Mouse (Mus musculus) adrenal gland, postnatal 4 days (tissue): ENCODE measurements around the gene Sergef. TPM values are rescaled to one million over a fixed set of nuclear protein-coding genes. Genes with fewer than 3 reads are reported as not detected.

Experiments used
- DNase-seq, 2 experiments: peaks; one replicate each; pipeline ENCODE4 v3.0.0; 2021 to 2022; ENCODE audit warnings: low spot score in 2 of 2, mixed read lengths in 2 of 2
- total RNA-seq, 2 experiments: library from RNA; stranded (reverse); gene quantifications; 2 replicates each; pipeline ENCODE4 v1.2.3; 2021

Sergef gene
- total RNA-seq, 2 experiments from 2014 or later: 19.0 to 26.5 TPM

GRCm38 (mm10) chr7:46547642-46548041 lies 92.0 kb downstream of the Sergef start:
- DNase-seq: no peak

- no peak for DNase-seq
Measured at GRCm38 (mm10) chr7:46546539-46546938, 93.1 kb downstream of the Sergef start.

GRCm38 (mm10) chr7:46544195-46544641 lies 95.4 kb downstream of the Sergef start:
- DNase-seq: no peak

DNA sequence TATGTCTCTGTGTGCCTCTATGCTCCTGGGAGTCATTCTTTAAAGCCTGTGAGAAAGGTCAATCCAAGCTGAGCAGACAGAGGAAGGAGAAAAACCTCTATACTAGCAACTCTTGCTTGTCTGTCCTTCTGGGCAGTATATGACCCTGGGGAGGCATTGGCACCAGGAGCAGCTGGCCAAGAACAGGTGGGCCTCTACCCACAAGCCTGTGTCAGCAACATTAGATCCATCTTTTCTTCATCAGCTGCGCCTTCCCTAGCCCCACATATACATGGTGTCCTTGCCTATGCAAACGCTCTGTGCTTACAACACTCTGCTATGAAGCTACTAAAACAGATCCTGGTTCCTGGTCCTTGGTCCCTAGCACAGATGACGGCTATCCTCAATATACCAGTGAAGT lies 97.5 kb downstream of the Sergef start:
- no peak for DNase-seq

DNA sequence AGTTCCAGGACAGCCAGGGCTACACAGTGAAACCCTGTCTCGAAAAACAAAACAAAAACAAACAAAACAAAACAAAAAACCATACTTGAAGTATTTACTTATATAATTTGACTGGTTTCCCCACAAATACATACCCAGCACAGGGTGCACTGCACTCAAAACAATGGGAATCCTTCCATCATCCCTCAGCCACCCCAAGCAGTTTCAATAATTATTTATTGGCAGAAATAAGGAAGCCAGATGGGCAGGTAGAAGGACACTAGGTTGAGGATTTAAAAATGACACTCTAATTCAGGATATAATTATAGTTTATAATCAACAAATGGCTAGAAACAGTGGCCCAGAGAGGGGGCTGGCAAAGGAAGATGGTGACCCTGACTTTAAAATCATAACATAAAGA lies 99.0 kb downstream of the Sergef start:
- no peak for DNase-seq

DNA sequence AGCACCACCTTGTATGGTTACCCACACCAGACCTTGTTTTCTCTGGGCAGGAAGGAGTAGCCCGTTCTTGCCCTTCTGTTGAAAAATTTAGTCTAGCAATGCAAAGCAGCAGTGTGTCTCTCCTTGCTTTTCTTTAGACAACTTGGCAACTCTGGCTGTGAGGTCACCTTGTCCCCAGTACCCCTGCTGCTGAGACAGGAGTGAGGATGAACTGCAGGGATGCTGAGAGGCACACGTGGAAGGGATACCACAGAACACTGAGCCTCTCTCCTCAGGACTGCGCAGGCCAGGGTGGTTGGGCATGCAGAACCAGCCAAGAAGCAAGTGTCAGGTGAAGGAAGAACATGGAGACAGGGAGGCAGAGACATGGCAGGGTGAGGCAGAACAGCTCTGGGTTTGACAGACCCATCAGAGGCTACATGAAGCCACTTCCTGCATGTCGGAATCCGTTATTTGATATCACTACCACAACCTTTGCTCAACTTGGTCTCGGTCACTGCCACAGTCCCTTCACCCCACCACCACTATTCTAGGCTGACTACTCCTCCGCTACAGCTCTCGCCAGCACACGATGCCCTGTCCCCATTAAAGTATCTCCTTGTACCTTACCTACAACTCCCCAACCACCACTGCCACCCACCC lies 103.0 kb downstream of the Sergef start:
- no peak for DNase-seq

GRCm38 (mm10) chr7:46535429-46535799 lies 104.2 kb downstream of the Sergef start:
- peak in 1 of 2 experiments; percentile 12 for DNase-seq

DNA sequence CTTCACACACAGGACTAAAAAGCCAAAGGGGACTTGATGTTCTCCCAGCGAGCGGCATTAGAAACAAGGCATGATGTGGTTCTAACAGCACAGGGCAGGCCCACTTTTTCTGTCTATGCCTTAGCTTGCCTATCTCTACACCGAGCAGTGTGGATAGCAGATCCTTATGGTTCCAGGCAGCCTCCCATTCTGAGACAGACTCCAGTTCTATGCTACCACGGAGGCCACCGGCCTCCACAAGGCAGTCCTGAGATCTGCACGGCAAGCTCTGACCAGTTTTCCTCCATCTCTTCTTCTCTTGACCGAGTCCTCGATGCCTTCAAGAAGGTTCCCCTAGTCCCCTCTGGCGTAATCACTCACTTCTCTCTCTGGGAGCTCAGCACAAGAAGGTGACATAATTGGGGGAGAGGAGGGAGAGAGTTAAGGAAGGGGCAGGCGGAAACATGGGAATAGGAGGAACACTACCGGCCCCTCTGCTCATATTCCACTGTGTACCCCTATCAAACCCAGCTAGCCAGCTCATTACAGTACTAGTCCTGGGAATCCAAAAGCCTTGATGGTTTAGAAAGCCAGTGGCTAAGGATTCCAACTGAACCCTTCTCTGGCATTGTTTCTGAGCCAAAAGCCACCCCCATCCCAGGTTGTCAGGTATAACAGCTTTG lies 104.7 kb downstream of the Sergef start:
- no peak for DNase-seq

DNA sequence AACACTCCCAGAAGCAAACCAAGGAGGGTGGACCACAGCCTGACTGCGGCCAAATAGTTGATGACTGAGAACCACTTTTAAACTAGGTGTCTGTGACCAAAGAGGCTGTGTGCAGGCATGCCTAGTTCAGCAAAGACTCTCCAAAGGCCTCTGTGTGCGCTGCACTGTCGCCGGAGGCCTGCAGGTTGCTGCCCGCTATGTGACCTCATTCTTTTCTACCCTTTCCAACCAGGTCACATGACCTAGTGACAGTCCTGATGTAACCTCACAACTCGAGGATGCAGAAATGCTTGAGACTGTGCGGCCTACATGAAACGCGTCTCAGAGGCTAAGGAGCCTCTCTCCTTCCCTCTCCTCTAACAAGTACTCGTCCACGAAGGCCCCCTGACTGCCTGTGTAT lies 106.1 kb downstream of the Sergef start:
- no peak for DNase-seq

GRCm38 (mm10) chr7:46531345-46531744 lies 108.3 kb downstream of the Sergef start:
- no peak for DNase-seq

- DNase-seq: no peak
Measured at GRCm38 (mm10) chr7:46529930-46530329, 109.7 kb downstream of the Sergef start.

DNA sequence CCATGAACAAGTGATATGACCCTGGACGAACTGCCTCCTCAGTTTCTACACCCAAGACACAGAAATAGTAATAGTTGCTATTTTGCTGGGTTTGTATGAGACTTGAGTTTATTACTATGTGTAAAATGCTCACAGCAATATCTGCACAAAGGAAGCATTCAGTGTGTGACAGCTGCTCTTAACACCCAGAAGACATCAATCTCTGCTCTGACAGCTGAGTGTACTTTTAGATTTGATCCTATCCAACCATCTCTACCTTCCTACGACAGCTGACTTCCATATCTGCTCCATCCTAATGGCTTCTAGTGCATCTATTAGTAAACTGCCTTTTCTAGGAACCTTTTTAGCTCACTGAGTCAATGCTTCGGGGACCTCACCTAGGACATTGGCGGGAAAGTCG lies 110.3 kb downstream of the Sergef start:
- DNase-seq: no peak

DNA sequence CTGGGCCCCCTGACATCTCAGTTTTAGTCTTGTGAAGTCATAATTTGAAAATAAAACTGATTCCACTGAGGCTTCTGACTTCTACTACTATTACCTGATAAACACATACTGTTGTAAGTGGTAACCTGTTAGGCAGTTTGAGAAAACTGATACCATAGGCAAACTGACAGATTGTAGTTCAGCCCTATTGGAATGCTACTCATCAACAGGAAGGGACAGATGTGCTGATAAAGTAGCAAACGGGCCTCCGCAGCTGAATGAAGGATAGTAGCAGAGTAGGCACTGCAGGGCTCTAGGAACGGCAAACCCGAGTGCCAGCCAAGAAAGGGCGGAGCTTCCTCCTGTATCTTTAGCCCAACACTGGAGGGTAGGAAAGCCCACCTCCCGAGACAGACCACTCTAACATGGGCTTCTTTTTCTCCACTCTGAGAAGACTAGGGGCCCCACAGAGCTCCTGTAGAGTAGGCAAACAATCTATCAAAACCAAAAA lies 112.9 kb downstream of the Sergef start:
- no peak for DNase-seq

DNA sequence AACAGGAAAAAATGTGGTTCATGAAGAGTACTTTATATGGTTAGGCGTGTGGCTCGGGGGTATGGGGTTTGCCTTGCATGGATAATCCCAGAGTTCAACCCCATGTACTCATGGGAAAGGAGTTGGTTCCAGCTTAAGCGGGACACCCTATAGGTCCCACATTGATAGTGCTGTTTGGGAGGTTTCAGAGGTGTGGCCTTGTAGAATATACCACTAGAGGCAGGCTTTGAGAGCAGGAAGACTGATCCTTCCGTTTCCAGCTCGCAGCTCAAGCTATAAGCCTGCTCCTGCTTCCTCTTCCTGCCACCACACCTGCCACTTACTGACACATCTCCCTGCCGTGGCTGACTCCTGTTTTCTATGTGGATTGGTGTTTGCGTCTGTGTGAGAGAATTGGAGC lies 116.4 kb downstream of the Sergef start:
- DNase-seq: no peak

- DNase-seq: no peak
Measured at GRCm38 (mm10) chr7:46521794-46522193, 117.8 kb downstream of the Sergef start.

GRCm38 (mm10) chr7:46519148-46519547 lies 120.5 kb downstream of the Sergef start:
- DNase-seq: no peak

GRCm38 (mm10) chr7:46517158-46517557 lies 122.4 kb downstream of the Sergef start:
- no peak for DNase-seq

GRCm38 (mm10) chr7:46515960-46516359 lies 123.6 kb downstream of the Sergef start:
- DNase-seq: no peak

GRCm38 (mm10) chr7:46514981-46515380 lies 124.6 kb downstream of the Sergef start:
- no peak for DNase-seq

DNA sequence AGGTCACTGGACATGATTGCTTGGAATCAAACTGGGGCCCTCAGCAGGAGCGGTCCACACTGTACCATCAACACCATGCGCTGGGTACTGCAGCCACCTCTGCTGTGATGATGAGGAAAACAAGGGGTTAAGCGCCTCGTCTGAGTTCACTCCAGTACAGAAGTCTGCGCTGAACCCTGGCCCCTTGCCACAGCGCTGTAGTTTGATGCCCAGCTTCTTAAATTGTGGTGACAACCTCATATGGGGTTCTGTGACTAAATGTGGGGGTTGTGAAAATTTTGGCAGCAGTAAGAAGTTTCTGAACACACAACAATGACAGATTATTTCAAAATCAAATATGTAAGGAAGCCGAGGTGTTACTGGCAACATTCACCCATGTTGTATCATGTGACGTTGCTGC lies 126.0 kb downstream of the Sergef start:
- no peak for DNase-seq

DNA sequence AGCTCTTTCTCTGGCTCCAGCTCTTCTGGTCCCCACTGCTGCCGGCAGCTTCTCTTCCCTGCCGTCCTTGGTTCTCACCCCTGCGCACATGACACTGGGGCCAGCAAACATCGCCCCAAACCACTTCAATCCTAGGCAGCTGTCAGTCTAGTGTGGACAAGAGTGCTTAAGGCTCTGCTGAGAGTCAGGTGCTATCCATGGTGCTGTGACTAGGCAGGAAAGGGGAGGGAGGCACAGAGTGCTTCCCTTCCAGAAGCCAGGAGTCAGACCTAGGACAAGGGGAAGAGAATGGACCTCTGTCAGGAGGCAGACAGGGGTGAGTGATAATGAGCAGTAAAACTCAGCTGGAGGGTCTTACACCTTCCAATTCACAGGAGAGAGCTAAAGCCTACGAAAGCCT lies 126.8 kb downstream of the Sergef start:
- DNase-seq: no peak

DNA sequence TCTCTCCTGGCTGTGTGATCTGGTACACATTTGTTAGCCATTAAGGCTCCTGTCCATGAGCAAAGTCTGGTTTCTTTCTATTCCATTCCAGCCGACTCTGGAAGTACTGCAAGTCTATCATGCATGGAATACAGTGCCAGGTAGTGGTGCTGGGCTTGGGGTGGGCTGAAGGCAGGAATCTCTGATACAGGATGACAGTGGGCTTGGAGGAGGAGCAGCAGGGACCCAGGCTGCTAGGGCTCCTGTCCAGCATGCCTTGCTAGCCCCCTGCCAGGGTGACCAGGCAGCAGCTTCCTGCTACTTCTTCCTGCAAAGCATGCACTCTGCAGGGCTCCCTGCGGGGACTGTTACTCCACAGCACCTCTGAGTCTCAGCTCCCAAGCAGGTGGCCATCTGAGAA lies 128.8 kb downstream of the Sergef start:
- no peak for DNase-seq
